ENCODE assay signal across 8 mouse cellular contexts in genomic region chr13:49449318-49449749, GRCm38 (mm10). TPM values are rescaled to one million over a fixed set of nuclear protein-coding genes. Genes with fewer than 3 reads are reported as not detected.
DNase-seq lines count a peak whose midpoint lies in the region; ATAC-seq and TF ChIP-seq lines count a peak whose summit lies in the region.

No protein-coding gene starts in this region.

- 39% methylated on average over 5 of the region's 5 CpGs for WGBS in limb, embryonic 13.5 days
- WGBS in midbrain, postnatal 0 days, result 38% methylated on average over 5 of the region's 5 CpGs

- peak; percentile 93 for ATAC-seq in granulocyte monocyte progenitor cell, adult 5-6 weeks (replicated peaks; ENCODE audit: poor library complexity, severe bottlenecking)
- ATAC-seq in limb, embryonic 13.5 days (ENCODE audit: low FRiP score, low read depth), result peak; percentile 87
- ATAC-seq in midbrain, postnatal 0 days (ENCODE audit: low FRiP score), result peak; percentile 85

- no peaks in the 10 kb centered on the region for H3K4me1 ChIP-seq in limb, embryonic 13.5 days
- no peaks in the 10 kb centered on the region for H3K4me1 ChIP-seq in midbrain, postnatal 0 days (ENCODE audit: insufficient read depth, low read length)

- H3K27ac ChIP-seq in limb, embryonic 13.5 days, result no peak overlapping the region
- H3K27ac ChIP-seq in midbrain, postnatal 0 days (ENCODE audit: low read depth, low read length), result no peak overlapping the region

- no peak overlapping the region for H3K9ac ChIP-seq in limb, embryonic 13.5 days
- H3K9ac ChIP-seq in midbrain, postnatal 0 days (replicated peaks; ENCODE audit: low read length, poor library complexity, severe bottlenecking), result no peak overlapping the region

- no peak overlapping the region for H3K4me2 ChIP-seq in limb, embryonic 13.5 days (replicated peaks)
- no peak overlapping the region for H3K4me2 ChIP-seq in midbrain, postnatal 0 days (ENCODE audit: low read depth, low read length, poor library complexity, severe bottlenecking)

- no peaks in the 10 kb centered on the region for H3K27me3 ChIP-seq in limb, embryonic 13.5 days
- no peaks in the 10 kb centered on the region for H3K27me3 ChIP-seq in midbrain, postnatal 0 days (ENCODE audit: insufficient read depth, low read length)

- no peaks in the 10 kb centered on the region for H3K9me3 ChIP-seq in limb, embryonic 13.5 days
- H3K9me3 ChIP-seq in midbrain, postnatal 0 days (ENCODE audit: low read length), result no peaks in the 10 kb centered on the region

- peak; percentile 86 for DNase-seq in layer of hippocampus, adult 11-12 months (ENCODE audit: low spot score)
- DNase-seq in layer of hippocampus, adult 9-10 months (ENCODE audit: low spot score), result no peak
- peak; percentile 70 for DNase-seq in embryo, embryonic 9.5 days (ENCODE audit: extremely low spot score)
- peak; percentile 78 for DNase-seq in kidney, adult 18-20 months
- peak; percentile 87 for DNase-seq in midbrain, postnatal 0 days (ENCODE audit: low spot score)
- peak; percentile 35 to 64 for DNase-seq in spleen, postnatal 14 days (ENCODE audit: low spot score in 2 of 2)

- peak; percentile 99 for TF ChIP-seq CTCF in midbrain, postnatal 0 days (IDR thresholded peaks at IDR 0.05)

- peaks cover 61% of the 10 kb centered on the region for H3K36me3 ChIP-seq in limb, embryonic 13.5 days
- H3K36me3 ChIP-seq in midbrain, postnatal 0 days (ENCODE audit: insufficient read depth, low read length), result peaks cover 29% of the 10 kb centered on the region

- no peak overlapping the region for H3K4me3 ChIP-seq in limb, embryonic 13.5 days
- no peak overlapping the region for H3K4me3 ChIP-seq in midbrain, postnatal 0 days (ENCODE audit: low read depth, low read length)

RNA-seq across cellular contexts. Expression of gene Ippk, which starts 28.3 kb away (rescaled TPM):
- total RNA-seq in granulocyte monocyte progenitor cell, adult 5-6 weeks (2014; fragmentation: Nextera tagmentation), result 6.3 and 6.5 TPM in 2 replicates
- 13.8 and 19.4 TPM in 2 replicates for total RNA-seq in granulocyte monocyte progenitor cell, adult 5-6 weeks (2017)
- 13.9 and 14.3 TPM in 2 replicates for polyA plus RNA-seq in limb, embryonic 13.5 days (2015; fragmentation: Nextera tagmentation; extraction: Ambion mirVana)
- total RNA-seq in midbrain, postnatal 0 days (2014; rRNA removed), result 11.9 TPM in 2 replicates
- 10.4 and 10.9 TPM in 2 replicates for polyA plus RNA-seq in midbrain, postnatal 0 days (2015; fragmentation: Nextera tagmentation; extraction: Ambion mirVana)

RNA-seq across cellular contexts. Expression of gene Tes3-ps, which starts 43.8 kb away (rescaled TPM):
- 0.28 and 1.0 TPM in 2 replicates for total RNA-seq in granulocyte monocyte progenitor cell, adult 5-6 weeks (2014; fragmentation: Nextera tagmentation)
- 3.1 and 5.6 TPM in 2 replicates for total RNA-seq in granulocyte monocyte progenitor cell, adult 5-6 weeks (2017)
- polyA plus RNA-seq in limb, embryonic 13.5 days (2015; fragmentation: Nextera tagmentation; extraction: Ambion mirVana), result 1.2 and 1.5 TPM in 2 replicates
- total RNA-seq in midbrain, postnatal 0 days (2014; rRNA removed), result 0.14 and 0.38 TPM in 2 replicates
- polyA plus RNA-seq in midbrain, postnatal 0 days (2015; fragmentation: Nextera tagmentation; extraction: Ambion mirVana), result 0.34 and 0.70 TPM in 2 replicates

RNA-seq across cellular contexts. Expression of gene Ecm2, which starts 55.3 kb away (rescaled TPM):
- 0.17 TPM in 1 of 2 replicates, not detected in the other for total RNA-seq in granulocyte monocyte progenitor cell, adult 5-6 weeks (2014; fragmentation: Nextera tagmentation)
- 0.26 TPM in 1 of 2 replicates, not detected in the other for total RNA-seq in granulocyte monocyte progenitor cell, adult 5-6 weeks (2017)
- polyA plus RNA-seq in limb, embryonic 13.5 days (2015; fragmentation: Nextera tagmentation; extraction: Ambion mirVana), result 1.4 and 1.9 TPM in 2 replicates
- 2.4 and 2.7 TPM in 2 replicates for total RNA-seq in midbrain, postnatal 0 days (2014; rRNA removed)
- polyA plus RNA-seq in midbrain, postnatal 0 days (2015; fragmentation: Nextera tagmentation; extraction: Ambion mirVana), result 1.3 and 1.4 TPM in 2 replicates
